Comparison of ENCODE assay signal across 14 mouse cellular contexts in the genomic region with DNA sequence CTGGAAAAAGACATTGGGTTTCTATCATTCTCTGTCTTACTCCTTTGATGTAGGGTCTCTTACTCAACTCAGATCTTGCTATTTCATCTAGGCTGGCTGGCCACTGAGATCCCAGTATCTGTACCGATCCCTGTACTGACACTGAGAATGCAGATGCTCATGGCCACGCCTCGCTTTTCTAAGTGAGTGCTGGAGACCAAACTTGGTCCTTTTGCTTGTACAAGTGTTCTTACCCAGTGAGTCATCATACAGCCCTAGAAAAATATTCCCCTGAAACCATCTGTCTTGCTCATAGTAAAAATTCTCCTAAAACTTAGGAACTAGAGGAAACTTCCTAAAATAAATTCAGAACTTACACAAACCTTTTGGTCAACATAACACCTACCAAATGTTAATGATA.
"Had no signal": no experiment of that assay in that cellular context is flagged by ENCODE, and none has a peak within 500 bp of the region (broad histone marks: within the 10 kb centered on the region; RNA-seq: fewer than 3 reads in every experiment).

No protein-coding gene starts in this region.

- H3K4me2 ChIP-seq: lung, embryonic 14.5 days; midbrain, embryonic 12.5 days; neural tube, embryonic 12.5 days; stomach, embryonic 15.5 days had no signal

- H3K9me3 ChIP-seq: midbrain, embryonic 10.5 days; midbrain, embryonic 12.5 days; neural tube, embryonic 12.5 days; stomach, embryonic 15.5 days had no signal

- H3K27ac ChIP-seq: midbrain, embryonic 10.5 days; midbrain, embryonic 12.5 days; neural tube, embryonic 12.5 days; stomach, embryonic 15.5 days; stomach, postnatal 0 days had no signal

- ATAC-seq: midbrain, embryonic 16.5 days had no signal

- H3K27me3 ChIP-seq: midbrain, embryonic 12.5 days; neural tube, embryonic 12.5 days; stomach, embryonic 15.5 days had no signal

- H3K4me3 ChIP-seq: midbrain, embryonic 10.5 days; midbrain, embryonic 12.5 days; neural tube, embryonic 12.5 days; stomach, embryonic 15.5 days had no signal

- DNase-seq: lung, adult 18-20 months; lung, embryonic 14.5 days; lung, postnatal 10 days; lung, postnatal 4 days; midbrain, embryonic 14.5 days; thymus, adult 2 months; thymus, postnatal 25 days; thymus, postnatal 4 days had no signal

- H3K36me3 ChIP-seq: midbrain, embryonic 10.5 days; midbrain, embryonic 12.5 days; neural tube, embryonic 12.5 days; stomach, embryonic 15.5 days had no signal

- H3K9ac ChIP-seq: lung, embryonic 14.5 days; midbrain, embryonic 12.5 days; neural tube, embryonic 12.5 days; stomach, embryonic 15.5 days had no signal

- H3K4me1 ChIP-seq: neural tube, embryonic 12.5 days; stomach, embryonic 15.5 days had no signal
